Mouse (Mus musculus) erythroid progenitor cell, adult 5-6 weeks (primary cell): ENCODE data around the gene Gstt2. TPM values are rescaled to one million over a fixed set of nuclear protein-coding genes. Genes with fewer than 3 reads are reported as not detected.

Experiments used
- ATAC-seq: replicated peaks from 2 replicates; pipeline ENCODE4 v1.8.0; 2016; ENCODE audit warnings: moderate number of reproducible peaks, mild to moderate bottlenecking, moderate TSS enrichment, inconsistent platforms; ENCODE audit not compliant: poor library complexity, low FRiP score, severe bottlenecking
- total RNA-seq, 2 experiments: library from RNA; stranded (forward) in 1 of 2; stranded (reverse) in 1 of 2; fragments of 150-400 nt in 1 of 2; fragments of 186-747, 209-891 nt in 1 of 2; gene quantifications; 2 replicates each; pipeline versions ENCODE4 v1.2.3 to v1.2.4; 2015 to 2017; ENCODE audit warnings: low replicate concordance in 2 of 2

Gstt2 gene
- 18.4 and 20.5 TPM in 2 replicates for total RNA-seq (2015; ENCODE audit: low replicate concordance)
- 9.8 and 42.0 TPM in 2 replicates for total RNA-seq (2017; ENCODE audit: low replicate concordance)

- ATAC-seq: peak; percentile 82
These were observed at the start of gene Gstt2 for GRCm38 (mm10) chr10:75837248-75837759. TSS of gene Gstt2 (minus strand) at chr10:75837424.

GRCm38 (mm10) chr10:75884742-75885141, 47.5 kb upstream of the Gstt2 start:
- ATAC-seq: no peak

GRCm38 (mm10) chr10:75883232-75883552, 46.0 kb upstream of the Gstt2 start:
- peak; percentile 45; the same call in 1 of the 2 replicates for ATAC-seq

DNA sequence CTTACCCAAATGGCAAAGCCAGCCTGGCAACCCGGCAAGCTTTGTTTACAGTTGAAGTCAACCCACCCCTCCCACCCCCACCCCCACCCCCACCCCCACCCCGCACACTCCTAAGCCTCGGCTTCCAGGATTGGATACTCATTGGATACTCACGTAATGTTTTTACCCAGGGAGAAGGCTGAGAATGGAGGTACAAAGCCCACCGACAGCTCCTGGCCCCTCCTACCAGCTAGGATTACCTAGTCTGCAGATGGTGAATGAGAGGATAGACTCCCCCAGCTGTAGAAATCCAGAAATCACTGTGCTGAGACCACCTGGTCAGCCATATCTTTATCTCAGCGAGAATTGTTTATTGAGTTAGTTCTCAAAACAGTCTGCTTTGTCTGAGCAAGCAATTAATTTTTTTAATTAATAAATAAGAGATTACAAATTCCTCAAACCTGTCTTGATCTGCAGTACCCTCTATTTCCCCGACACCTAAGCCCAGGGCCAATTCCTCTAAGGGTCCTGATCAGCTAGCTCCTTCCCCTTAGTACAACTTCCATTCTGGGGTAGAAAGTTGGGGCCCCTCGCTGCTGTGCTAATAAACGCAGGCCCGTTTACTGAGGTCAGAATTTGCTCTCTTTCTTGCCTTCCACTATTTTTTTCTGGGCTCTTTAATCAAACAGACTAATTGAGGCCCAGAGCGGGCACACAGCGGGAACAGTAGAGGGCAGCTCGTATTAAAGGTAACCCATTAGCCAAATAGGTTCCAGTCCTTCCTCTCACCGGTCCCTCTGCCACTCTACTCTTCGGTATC, 45.4 kb upstream of the Gstt2 start:
- 0 out of 2 replicates have a peak, but pooled peaks have one; percentile 18 for ATAC-seq

DNA sequence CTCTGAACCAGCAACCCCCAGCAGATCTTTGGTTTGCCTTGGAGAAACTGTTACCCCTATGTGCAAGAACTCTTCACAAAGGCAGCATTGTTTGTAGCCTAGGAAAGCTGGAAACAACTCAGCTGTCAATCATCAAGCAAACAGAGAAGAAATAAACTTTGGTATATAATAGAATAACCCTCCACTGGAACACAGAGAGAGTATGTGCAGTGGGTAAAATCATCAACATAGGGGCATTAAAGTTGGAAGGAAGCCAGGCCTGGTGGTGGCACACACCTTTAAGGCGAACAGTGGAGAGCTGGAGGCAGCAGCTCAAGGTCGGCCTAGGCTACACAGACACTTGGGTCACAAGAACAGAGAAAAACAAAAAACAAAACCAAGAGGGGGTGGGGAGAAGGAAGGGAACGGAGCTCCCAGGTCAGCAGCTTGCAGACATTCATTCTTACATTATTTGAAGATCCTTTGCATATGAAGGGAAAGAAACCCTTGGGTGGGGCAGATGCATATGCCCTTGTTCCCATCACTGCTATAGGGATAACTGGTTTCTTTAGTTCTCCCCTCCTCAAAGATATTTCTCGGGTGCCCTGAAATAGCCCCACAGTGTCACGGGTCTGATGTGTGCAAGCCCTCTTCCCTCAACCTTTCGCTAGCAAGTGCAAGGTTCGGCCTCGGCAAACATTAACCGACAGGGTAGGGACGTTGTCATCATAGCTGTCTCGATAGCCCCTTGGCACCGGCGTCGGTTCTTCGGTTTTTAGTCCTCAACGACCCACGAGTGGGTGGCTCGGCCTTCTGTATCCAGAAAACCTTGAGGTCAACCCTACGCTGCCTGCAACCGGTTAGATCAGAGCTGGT, 44.6 kb upstream of the Gstt2 start:
- ATAC-seq: no peak

DNA sequence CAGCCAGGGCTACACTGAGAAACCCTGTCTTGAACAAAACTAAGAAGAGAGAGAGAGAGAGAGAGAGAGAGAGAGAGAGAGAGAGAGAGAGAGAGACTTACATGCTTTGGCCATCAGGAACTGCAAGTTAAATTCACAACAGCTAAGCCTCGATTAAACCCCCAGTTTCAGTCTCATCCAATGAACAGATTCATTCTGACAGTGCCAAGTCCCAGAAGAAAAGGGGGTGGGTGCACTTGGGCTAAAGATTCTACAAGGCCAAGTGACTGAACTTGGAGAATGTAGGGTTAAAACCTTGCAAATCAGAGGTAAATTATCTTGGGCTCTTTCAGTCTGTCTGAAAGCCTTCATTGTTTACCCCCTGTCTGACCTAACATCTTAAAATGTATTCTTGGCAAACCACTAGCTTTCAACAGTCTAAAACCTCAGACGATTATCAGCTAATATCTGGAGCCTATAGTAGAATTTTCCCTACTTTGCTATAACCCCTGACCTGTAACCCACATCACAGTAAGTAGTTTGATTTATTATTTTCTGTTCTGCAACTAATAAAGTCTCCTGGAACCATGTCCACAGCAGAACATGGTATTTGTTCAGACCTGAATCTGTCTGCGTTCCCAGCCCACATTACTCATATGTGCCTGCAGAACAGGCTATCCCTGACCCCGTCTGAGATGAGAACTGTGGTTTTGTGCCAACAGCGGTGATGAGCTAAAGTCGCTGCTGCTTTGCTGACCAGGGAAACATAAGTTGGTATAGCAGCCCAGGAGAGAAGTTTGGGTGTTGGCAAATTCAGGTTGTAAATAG, 43.8 kb upstream of the Gstt2 start:
- no peak for ATAC-seq

DNA sequence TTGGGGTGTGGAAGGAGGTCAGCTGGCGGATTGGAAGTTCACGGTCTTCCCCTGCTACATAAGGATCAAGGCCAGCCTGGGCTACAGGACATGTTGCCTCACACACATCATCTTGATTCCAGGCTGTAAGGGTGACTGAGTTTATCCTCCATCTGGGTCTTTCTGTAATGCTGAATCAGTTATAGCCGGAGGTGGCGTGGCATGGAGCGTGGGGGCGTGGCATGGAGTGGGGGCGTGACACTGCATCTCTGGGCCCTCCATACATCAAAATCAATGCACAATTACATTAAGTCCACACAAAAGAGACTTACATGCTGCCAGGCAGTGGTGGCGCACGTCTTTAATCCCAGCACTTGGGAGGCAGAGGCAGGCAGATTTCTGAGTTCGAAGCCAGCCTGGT, 43.1 kb upstream of the Gstt2 start:
- no peak for ATAC-seq

- ATAC-seq: no peak
These were observed 41.6 kb upstream of the Gstt2 start for GRCm38 (mm10) chr10:75878836-75879235.

DNA sequence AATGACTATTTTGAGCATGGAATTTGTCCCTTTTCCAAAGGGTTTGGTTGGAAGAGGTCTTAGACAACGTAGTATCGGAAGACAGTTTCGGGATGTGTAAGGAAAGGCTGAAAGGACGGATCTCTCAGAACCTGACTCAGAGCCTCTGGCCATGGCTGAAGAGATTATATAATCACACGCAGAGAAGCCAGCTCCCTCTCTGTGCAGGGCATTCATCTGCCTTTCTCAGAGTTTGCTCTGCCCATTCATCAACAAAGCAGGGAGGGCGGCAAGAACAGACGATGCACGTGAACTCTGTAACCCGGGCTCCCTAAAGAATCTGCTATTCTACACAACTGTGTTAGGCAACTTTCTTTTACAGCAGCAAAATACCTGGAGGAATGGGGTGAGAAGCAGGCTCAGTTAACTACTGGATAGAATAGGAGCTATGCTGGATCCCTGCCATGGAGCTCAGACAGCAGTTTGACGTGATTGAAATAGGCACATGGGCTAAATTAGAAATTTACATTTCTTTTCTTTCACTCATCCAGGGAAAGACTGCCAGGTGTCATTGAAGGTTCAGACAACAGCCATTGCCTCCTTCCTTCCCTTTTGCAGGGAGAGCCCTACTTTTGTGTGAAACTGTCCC, 36.4 kb upstream of the Gstt2 start:
- no peak for ATAC-seq

GRCm38 (mm10) chr10:75872915-75873542, 35.8 kb upstream of the Gstt2 start:
- 0 out of 2 replicates have a peak, but pooled peaks have one; percentile 13 for ATAC-seq

DNA sequence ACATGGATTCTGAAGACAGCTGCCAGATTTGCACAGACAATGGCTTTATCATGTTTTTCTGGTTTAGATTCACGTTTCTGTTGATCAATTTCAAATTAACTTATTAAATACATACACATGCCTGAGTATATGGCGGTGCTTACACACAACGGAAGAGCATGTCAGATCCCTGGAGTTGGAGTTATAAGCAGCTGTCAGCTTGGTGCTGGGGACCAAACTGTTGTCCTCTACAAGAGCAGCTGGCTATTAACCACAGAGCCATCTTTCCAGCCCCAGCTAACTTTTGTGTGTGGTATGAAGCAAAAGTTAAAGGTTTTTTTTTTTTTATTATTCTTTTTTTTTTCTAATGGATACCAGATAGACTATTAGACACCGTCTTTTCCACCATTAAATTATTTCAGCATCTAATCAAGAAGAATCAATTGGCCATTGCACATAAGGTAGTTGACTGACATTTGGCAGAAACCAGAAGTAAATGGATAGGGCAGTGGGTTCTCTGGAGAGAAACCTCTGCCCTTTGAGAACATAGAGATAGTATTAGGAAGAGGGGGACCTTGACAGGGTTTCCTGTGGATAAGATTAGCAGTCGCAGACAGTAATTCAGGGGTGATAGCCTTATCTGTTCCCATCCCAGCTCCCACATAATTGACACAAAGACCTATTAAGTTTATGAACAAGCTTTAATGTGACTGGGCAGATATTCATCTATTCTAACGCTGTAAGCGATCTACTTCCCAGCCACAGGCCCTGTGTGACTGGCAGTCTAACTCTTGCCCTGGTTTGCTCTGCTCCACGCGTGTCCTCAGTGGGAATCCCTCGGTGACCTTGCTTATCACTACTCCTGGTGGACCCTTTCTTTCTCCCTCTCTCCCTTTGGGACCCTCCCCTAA, 35.0 kb upstream of the Gstt2 start:
- ATAC-seq: 0 out of 2 replicates have a peak, but pooled peaks have one; percentile 18

GRCm38 (mm10) chr10:75861587-75861986, 24.4 kb upstream of the Gstt2 start:
- no peak for ATAC-seq

GRCm38 (mm10) chr10:75860746-75861145, 23.5 kb upstream of the Gstt2 start:
- ATAC-seq: no peak

GRCm38 (mm10) chr10:75859786-75860470, 22.7 kb upstream of the Gstt2 start, which contains the start of gene Mif:
TSS of gene Mif (minus strand) at chr10:75860240.
- peak; percentile 97 for ATAC-seq

- no peak for ATAC-seq
These were observed 22.0 kb upstream of the Gstt2 start for GRCm38 (mm10) chr10:75859107-75859746.

GRCm38 (mm10) chr10:75857598-75857997, 20.4 kb upstream of the Gstt2 start:
- no peak for ATAC-seq

DNA sequence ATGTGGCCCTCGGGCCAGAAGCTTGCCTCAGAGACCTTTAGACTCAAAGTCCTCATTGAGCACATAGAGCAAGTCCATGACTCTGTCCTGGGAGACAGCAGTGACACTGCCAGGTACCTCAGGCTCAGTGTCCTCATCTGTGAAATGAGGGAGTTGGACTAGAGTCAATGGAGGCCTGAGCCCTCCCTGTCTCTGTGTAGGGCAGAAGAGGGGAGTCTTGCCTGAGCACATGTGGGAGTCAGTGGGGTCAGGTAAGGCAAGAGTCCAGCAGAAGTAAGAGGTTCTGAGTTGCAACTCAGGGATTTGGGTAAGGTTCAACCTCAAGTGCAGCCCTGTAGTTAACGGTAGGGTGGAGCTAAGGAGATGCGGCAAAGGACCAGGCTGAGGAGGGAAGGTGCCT, 19.8 kb upstream of the Gstt2 start:
- no peak for ATAC-seq
